Mouse (Mus musculus) right cerebral cortex, postnatal 4 days (tissue): ENCODE measurements around the gene Golgb1.
"Not testable (repeated sequence)": the region's sequence is repeated elsewhere in the genome, so short reads cannot be mapped to it uniquely, and the experiment has no call there.

Experiments used
- DNase-seq: peaks from one replicate; pipeline ENCODE4 v3.0.0-alpha.2; 2022

The Golgb1 gene

DNA sequence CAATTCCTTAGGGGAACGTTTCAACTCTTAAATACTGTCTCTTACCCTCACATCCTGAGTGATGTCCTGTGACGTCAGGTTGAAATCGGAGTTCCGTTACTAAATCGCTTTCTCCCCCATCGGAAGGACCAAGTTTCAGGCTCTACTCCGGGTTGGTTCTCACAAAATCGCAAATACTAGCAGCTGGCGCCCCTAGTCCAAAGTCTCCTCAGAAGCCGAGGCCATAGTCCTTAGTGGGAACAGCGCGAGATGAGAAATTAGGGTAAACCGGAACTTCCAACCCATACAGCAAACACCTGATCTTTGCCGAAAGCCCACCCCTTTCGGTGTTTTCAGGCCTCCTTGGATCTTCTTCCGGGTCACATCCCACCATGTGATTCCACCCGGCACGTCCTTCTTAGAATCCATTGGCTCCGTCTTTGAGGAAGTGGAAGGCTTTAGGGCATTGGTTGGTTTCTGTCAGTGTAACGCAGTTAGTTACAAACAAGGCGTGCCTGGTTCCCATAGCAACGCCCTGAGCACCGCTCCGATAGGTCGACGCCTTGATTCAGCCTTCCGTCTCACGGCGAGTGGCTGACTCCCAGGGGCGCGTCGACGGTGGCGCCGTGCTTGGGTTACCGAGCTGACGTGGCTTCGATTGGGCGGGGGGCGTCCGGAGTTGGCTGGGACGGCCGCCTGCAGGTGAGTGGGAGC lies at the start of gene Golgb1, which contains the start of gene Eaf2:
Gene Golgb1 (plus strand): TSS at position 558 of the 693 bp plus-strand sequence.
Gene Eaf2 (minus strand): TSS at position 421 of the 693 bp plus-strand sequence.
- DNase-seq = peak; percentile 90

DNA sequence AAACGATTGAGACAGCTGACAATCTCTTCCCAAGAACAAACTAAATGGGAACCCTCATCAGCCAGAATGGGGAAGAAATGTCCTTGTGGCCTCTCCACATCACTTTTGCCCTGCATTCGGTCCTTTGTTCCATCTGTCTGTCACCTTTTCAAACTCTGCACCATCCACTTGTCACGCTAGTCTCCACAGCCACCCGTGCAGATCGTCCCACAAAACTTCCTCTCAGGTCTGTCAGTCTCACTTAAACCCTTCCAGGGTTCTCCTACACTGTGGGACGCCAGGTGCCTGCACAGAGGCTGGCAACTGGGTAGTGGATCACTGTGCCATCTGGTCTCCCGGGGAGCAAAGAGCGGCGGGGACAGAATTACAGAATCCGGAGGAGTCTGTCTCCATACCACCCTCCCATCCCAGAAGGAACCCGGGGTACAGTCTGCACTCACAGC lies 47.3 kb upstream of the Golgb1 start:
- no peak for DNase-seq

- DNase-seq = peak; percentile 84
These were observed 46.7 kb upstream of the Golgb1 start, which contains the start of gene Iqcb1 for GRCm38 (mm10) chr16:36828054-36828786. TSS of gene Iqcb1 (plus strand) at chr16:36828385.

DNA sequence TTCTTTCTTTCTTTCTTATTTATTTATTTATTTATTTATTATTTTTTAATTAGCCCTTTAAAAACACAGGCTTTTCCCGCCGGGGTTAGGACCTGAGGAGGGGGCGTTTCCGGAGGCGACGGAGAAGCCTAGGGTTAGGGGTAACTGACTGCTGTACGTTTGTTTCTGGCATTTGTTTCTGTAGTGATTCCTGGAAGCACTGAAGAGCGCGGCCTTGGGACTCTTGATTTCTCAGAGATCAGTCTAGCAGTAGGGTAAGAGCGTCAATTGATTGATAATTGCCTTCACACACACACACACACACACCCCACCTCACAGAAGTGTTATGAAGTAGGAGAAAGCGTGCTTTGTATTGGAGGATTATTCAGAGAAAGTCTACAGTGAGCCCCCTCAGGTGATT lies 46.1 kb upstream of the Golgb1 start:
- no peak for DNase-seq

- not testable (repeated sequence) for DNase-seq
These were observed 28.0 kb upstream of the Golgb1 start for GRCm38 (mm10) chr16:36846894-36847293.

GRCm38 (mm10) chr16:36851202-36851601 lies 23.7 kb upstream of the Golgb1 start:
- DNase-seq = no peak

GRCm38 (mm10) chr16:36863585-36863984 lies 11.4 kb upstream of the Golgb1 start:
- no peak for DNase-seq

- no peak for DNase-seq
These were observed 5.5 kb upstream of the Golgb1 start for GRCm38 (mm10) chr16:36869442-36869841.

DNA sequence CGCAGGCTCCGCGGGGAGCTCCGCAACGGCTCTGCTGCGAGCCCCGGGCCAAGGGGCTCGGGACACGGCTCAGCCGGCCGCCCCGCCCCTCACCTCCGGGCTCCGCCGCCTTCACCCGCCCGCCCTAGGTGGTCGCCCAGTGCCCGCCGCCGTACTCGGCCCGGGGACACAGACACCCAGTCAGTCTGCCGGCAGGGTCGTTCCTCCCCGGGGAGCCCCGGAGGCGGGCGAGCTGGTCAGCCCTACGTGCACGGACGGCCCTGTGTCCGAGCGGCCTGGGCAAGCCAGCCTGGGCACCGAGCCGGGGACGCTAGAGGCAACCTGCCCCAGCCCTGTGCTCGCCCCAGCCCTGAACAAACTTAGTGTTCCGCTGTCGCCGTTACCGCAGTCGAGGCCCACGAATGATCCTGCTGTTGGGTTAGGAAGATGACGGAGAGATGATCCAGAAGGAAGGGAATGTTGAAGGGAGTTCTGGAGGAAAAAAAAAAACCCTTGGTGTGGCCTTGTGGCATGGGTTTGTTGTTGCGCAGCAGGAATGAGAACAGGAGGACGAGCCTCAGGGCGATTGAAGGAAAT lies 424 bp downstream of the Golgb1 start:
- DNase-seq = no peak

DNA sequence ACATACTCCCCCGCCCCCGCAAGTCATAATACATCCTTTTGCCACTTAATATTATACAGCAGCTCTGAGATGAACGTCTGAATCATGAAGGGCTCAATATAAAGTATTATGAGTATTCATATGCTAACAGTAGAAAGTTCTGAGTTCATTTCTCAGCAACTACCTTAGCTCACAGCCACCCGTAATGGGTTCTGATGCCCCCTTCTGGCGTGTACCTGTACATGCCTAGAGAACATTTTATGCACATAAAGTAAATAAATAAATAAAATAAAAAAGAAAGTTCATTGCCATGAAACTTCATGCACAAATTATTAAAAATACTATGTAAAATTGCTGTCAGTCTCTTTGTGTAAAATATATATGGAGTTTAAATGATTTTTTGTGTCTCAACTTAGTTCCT lies 2.4 kb downstream of the Golgb1 start:
- no peak for DNase-seq

DNA sequence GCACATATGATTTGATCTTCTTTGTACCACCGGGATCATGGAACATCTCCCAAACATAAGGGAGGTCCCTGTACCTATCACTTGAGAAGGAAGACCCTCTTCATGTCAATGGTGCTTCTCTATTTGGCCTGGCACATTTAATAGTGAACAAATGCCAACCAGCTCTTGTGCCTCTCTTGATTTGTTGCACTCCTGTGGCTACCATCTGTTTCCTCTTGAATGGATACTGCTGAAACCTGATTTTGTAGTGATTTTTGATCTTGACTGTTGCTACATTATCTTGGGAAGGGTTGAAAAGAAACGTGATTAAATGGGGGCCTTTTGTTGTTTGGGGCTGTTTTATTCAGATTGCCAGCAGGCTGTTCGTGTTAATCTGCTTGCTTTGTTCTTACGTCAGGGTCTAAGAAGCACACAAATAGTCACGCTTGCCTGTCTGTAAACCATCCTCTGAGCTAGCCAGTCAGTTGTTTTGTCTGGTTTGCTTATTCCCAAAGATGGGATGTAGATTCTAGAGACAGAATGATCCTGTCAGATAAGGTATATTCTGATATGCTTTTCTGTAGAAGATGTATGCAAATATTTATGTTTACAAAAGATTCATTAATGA lies 7.9 kb downstream of the Golgb1 start:
- no peak for DNase-seq

DNA sequence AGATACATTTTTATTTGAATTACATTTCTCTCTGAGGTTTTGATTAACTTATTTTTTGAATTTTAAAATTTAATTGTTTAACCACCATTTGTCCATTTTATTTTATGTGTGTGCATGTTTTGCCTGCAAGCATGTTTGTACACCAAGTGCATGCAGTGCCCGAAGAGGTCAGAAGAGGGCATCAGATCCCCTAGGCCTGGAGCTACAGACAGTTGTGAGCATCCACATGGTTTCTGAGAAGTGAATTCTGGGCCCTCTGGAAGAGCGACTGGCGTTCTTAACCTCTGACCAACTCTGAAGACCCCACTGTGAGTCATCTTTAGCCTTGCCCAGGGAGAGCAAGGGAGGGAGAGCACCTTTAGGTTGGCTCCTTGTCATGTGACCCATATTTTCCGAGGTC lies 9.9 kb downstream of the Golgb1 start:
- DNase-seq = peak; percentile 45

- DNase-seq = no peak
These were observed 11.0 kb downstream of the Golgb1 start for GRCm38 (mm10) chr16:36885912-36886311.

DNA sequence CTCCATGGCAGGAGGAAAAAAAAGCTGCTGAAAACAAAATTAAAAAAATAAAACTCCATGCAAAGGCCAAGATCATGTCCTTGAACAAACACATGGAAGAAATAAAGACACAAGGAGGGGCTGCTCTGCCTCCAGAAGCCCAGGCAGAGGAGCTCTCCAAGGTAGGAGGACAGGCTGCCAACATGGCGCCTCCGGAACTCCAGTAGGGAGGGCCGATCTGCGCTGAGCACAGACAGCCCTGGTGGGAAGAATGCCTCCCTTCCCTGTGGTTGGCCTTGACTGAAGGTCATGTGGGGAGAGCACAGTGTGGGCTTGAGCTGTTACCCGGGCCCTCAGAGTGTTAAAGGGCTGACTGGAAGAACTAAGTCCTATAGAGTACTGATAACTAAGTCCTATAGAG lies 12.6 kb downstream of the Golgb1 start:
- DNase-seq = no peak

GRCm38 (mm10) chr16:36890559-36890958 lies 15.6 kb downstream of the Golgb1 start:
- no peak for DNase-seq

GRCm38 (mm10) chr16:36891415-36891814 lies 16.5 kb downstream of the Golgb1 start:
- DNase-seq = no peak

GRCm38 (mm10) chr16:36893317-36893716 lies 18.4 kb downstream of the Golgb1 start:
- no peak for DNase-seq

GRCm38 (mm10) chr16:36896712-36897111 lies 21.8 kb downstream of the Golgb1 start:
- no peak for DNase-seq

DNA sequence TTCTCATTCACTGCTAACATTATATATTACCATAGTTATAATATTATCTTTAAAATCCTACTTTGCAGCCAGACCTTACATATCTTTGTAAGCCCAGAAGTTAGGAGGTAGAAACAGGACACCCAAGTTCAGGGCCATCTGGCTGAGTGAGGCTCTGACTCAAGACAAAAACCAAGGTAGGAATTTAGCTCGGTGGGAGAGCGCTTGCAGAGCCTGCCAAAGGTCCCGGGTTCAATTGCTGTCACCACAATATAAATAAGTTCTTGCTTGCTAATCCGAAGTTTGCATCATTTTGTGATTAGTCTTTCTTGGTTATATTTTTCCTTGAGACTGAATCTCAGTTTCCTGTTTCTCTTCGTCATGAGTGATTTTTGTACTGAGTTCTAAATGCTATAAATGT lies 28.2 kb downstream of the Golgb1 start:
- no peak for DNase-seq

GRCm38 (mm10) chr16:36911909-36912308 lies 37.0 kb downstream of the Golgb1 start:
- no peak for DNase-seq

GRCm38 (mm10) chr16:36912311-36912710 lies 37.4 kb downstream of the Golgb1 start:
- DNase-seq = no peak

GRCm38 (mm10) chr16:36914195-36914594 lies 39.3 kb downstream of the Golgb1 start:
- no peak for DNase-seq

DNA sequence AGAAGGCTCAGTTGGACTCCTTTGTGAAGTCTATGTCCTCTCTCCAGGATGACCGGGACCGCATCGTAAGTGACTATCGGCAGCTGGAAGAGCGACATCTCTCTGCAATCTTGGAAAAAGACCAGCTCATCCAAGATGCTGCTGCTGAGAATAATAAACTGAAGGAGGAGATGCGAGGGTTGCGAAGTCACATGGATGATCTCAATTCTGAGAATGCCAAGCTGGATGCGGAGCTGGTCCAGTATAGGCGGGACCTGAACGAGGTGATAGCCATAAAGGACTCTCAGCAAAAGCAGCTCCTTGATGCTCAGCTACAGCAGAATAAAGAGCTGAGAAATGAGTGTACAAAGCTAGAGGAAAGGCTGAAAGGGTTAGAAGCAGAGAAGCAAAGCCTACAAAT lies 43.6 kb downstream of the Golgb1 start:
- DNase-seq = no peak
